Mouse (Mus musculus) olfactory bulb, adult 2 months (tissue): ENCODE data around the gene Fmn2.

Experiments
- CTCF ChIP-seq: fragments of 200-500 bp; IDR thresholded peaks from 2 replicates; pipeline ENCODE4 v1.5.1; 2012; ENCODE audit warnings: low read depth, mild to moderate bottlenecking, low read length, moderate library complexity; ENCODE audit not compliant: insufficient read depth
- POLR2A ChIP-seq: fragments of 200-500 bp; IDR thresholded peaks from 2 replicates; pipeline ENCODE4 v1.6.1; 2012; ENCODE audit warnings: mild to moderate bottlenecking, low read depth, low read length, moderate library complexity; ENCODE audit not compliant: insufficient read depth

DNA sequence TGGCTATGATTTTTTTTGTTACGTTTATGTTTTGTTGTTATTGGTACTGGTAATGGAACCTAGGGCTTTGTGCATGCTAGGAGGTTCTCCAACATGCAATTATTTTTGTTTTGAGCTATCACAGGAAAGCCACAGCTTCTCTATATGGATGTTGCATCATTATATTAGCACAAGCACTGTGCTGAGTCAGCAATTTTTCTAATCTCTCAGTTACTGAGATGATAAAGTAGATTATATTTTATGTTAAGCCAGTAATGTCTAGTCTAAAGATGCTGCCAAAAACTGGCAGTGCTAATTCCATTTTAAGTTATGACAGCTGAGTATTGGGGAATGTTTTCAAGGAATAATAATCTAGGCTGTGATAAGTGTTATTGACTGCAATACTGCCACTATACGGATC is 287.0 kb downstream of the Fmn2 start:
- TF ChIP-seq CTCF (no peak), POLR2A (no peak)
